Mouse (Mus musculus) hematopoietic stem cell, adult 5-6 weeks (primary cell): ENCODE measurements around the gene Abca14. TPM values are rescaled to one million over a fixed set of nuclear protein-coding genes. Genes with fewer than 3 reads are reported as not detected.
"Not testable (repeated sequence)": the region's sequence is repeated elsewhere in the genome, so short reads cannot be mapped to it uniquely, and the experiment has no call there.

Source experiments
- ATAC-seq, 2 experiments: fragments of 125-278 bp in 1 of 2; replicated peaks in 1 of 2; 2 replicates each; pipeline ENCODE4 v1.8.0; 2016 to 2017; ENCODE audit warnings: inconsistent platforms in 2 of 2, mild to moderate bottlenecking in 2 of 2, moderate number of reproducible peaks in 2 of 2, low read depth in 1 of 2, moderate TSS enrichment in 1 of 2; ENCODE audit not compliant: low FRiP score in 2 of 2, poor library complexity in 2 of 2, severe bottlenecking in 2 of 2, insufficient read depth in 1 of 2, low TSS enrichment in 1 of 2
- total RNA-seq: library from RNA; stranded (forward); fragments of 172-1452, 232-1000 nt; gene quantifications from 2 replicates; pipeline ENCODE4 v1.2.3, GENCODE M21; 2017

Gene Abca14
- total RNA-seq, 1 experiment from 2014 or later = not detected

DNA sequence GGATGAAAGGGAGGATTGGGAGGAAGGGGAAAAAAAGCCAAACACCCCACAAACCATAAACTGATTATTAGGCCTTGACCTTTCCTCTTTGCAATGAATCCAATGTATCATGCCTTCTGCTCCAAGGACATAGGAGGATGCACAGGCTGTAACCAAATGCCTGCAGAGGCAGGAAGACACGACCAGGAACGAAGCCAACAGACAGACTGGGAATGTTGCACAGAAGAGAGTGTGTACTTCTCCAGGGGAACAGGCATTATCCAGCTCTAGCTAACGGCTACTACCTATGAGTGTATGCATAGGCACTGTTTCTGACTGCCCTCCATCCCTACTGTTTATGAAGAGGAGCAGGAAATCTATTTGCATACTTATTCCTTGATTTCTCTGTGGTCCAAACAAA is 11.6 kb upstream of the Abca14 start:
- ATAC-seq = no peak

DNA sequence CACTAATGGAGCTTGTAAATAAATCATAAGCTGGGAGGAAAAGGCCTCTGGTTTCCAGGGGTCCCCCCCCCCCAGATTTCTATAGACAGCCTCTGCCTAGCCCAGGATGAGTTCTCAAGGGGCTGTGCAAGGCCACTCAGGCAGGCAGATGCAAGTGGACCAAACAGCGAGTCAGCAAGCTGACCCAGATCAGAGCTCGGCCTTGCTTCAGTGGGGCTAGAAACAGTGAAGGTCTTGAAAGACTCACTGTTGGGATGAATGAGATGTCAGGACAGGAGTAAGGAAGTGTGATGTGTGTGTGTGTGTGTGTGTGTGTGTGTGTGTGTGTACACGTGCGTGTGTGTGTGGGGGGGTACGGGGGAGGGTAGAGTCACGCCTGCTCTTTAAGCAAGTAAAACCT is 10.9 kb upstream of the Abca14 start:
- ATAC-seq = no peak

DNA sequence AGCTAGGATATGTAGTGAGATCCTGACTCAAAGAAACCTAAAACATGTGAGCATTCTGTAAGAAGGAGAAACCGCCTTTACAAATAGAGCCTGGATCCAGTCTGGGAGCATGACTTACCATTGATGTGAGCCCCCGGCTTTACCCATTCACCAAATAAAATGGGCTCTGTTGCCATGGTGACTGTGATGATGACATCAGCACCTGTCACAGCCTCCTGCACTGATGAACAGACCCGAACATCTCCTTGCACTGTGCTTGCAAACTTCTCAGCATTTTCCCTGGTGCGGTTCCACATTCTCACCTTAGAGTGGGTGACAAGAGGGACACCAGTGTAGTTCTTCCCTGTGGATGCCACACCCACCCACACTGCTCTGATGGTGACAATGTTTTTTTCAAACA is 8.6 kb upstream of the Abca14 start:
- ATAC-seq = no peak

DNA sequence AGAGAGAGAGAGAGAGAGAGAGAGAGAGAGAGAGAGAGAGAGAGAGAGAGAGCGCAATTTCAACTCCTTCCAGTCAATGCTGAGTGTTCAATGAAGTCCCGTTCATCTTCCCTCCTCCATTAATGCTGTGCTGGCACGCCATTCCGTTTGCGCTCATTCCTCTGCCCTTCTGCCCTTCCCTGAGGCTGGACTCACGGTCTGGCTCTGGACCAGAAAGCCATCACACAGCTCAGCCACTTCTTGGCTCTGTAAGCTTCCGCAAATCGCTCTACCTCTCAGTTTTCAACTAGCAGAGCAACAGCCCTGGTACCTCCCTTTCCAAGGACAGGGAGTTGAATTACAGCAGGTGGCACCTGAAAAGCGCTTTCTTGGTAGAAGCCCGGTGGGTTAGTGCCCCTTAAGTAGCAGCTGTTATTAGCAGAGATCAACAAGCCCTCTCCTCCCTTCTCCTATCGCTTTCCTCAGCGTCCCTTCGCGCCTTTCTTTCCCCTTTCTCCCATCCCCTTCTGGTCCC is 2.5 kb upstream of the Abca14 start:
- no peak for ATAC-seq

DNA sequence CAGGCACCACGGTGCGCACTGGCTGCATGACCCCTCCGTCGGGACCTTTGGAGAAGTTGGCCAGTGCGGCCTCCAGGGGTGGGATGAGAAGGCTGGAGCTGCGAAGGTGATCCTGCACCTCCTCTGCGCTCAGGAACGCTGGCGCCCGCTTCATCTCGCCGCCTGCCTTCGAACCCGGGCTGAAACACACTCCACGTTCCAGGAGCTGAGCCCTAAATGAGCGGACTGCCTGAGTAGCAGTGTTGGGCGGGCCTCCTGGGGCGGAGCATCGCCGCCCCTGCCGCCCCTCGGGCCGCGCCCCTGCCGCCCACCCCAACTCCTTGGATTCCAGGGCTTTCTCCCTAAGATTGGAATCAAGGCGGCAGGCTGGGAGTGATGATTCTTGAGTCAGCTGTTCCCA is 2.0 kb upstream of the Abca14 start, which contains the start of gene Crym:
Crym (minus strand) TSS at position 341 of the 400 bp plus-strand sequence.
- ATAC-seq = no peak

DNA sequence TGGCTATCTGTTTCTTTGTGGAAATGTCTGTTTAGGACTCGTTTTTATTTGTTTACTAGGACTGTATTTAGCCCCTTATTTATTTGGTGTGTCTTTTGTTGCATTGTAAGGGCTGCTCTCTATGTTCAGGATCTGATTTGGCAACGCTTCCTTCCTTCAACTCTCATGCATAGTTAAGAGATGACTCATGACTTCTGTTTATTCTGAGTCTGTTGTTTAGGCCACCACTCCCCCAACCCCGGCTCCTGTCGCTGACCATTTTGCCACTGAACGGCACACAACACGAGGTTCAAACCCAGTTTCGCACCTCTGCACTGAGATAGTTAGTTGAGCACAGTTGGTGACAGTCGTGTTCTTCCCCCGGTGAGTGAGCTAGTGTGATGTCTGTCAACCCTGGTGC is 2.2 kb downstream of the Abca14 start:
- ATAC-seq = no peak

DNA sequence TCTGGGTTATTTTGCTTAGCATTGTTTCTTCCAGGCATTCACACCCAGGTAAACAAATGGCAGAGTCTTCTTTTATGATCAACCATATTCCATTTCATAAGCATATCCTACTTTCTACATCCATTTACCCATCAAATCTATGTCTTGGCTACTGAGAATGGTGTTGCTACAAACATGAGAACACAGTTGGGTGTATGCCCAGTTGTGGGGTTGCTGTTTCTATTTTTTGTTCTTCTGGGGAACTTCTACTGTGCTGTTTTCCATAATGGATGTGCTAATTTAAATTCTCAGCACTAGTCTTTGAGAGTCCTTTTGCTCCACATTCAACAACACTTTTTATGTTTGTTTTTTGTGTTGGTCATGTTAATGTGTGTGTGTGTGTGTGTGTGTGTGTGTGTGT is 24.8 kb downstream of the Abca14 start:
- no peak for ATAC-seq

DNA sequence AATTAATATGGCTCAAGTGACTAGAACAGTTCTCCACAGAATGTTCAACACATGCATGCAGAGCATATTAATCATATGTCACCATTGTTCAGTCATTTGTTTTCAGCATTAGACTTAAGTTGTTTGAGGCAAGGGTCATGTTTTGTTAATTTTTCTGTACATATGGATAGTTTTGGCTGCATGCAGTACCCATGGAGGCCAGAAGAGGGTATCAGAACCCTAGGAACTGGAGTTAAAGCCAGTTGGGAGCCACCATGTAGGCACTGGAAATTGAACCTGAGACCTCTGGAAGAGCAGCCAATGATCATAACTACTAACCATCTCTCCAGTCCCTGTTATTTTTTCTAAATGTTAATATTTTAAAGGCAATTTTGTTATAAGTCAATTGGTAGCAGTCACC is 37.3 kb downstream of the Abca14 start:
- ATAC-seq = no peak

DNA sequence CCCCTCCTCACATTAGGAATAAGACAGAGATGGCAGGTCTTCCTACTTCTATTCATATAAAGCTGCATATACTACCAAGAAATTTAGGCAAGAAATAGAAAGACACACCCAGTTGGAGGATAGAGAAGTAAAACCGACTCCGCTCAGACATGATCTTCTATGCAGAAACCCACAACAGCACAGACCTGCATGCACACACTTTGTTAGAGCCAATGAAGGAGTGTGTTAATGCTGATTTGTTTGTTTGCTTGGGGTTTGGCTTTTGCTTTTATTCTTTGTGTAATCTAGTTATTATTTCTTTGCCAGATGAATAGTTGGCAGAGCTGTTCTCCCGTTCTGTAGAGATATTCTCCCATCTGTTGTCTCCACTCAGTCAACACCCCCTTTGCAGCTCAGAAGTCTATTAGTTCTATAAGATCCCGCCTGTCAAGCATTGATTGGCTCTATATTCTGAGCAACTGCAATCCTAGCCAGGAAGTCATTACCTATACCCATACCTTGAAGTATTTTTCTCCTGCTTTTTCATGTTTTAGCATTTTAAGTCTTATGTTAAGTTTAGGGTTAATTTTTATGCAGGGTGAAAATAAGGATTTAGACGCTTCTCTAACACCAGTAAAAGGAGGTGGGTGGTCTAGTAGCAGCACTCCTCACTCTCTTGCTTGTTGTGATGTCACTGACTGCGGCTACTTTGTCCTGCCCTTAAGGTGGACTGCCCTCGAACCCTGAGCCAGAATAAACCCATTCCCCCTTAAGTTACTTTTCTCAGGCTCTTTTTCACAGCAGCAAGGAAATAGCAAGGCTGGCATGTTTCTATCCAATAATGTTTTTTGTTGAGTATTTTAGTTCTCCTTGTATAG is 67.6 kb downstream of the Abca14 start:
- ATAC-seq = no peak

DNA sequence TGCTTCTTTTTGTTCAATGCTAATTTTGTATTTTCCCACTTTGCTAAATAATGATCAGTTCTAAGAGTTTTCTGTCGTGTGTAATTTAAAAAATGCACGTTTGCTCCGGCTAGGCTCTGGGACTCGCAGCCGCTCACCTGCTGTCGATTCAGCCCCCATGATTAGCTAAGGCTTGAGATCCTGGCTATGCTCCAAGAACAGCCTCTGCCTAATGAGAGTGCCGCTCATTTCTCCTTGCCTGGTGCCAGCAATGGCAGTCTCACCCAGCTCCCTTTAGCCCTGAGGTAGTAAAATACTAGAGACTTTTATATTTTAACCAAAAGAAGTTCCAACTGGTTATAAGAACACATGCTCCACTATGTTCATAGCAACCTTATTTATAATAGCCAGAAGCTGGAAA is 68.3 kb downstream of the Abca14 start:
- no peak for ATAC-seq

DNA sequence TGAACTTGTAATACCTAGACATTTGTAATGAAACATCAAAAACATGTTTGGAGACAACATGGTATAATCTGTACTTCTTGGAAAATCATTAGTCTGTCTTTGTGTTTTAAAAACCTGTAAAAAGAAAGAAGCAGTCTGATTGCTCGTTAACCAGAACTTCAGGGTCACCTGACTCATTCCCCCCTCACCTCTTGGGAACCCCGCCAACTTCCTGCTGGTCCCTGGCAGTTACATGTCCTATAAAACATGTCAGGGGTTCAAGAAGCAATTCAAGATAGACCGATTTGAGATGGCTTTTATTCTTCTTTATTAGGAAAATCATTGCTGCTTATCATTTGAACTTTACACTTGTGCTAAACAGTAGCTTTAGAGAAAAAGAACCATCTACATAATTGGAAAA is 81.5 kb downstream of the Abca14 start:
- no peak for ATAC-seq

DNA sequence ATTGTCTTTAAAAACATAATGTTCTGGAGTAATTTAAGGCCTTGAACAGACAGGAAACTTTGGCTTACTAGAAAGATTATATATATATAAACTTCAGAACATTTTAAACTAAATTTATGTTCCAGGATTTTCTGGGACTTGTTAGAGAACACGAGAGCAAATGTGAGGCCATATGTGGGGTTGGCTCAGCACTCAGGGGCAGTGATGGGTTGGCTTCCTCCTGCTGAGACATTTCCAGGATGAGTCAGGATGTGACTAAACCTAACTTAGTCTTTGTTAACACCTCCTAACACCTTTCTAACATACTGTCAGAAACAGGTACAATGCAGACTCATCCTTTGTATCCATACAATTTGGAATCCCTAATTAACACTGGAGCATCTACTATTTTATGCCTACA is 112.3 kb downstream of the Abca14 start:
- ATAC-seq = no peak

DNA sequence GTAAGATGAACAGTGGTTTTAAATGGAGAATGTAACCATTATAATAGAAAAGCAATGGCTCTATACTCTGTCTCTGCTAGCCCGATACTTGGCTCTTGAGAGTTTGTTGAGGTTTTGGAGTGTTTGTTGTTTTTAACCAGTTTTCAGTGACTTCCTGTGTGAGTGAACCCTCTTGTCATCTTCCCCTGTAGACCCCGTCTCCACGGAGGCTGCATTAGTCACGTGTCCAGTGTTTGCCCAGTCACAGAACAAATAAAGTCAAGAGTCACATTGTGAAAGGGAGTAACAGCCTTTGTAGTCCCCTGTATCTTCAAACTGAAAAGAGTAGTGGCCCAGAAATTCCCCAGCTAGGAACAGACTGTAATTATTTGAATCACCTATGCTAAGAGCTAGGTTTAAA is 119.2 kb downstream of the Abca14 start:
- ATAC-seq = no peak

DNA sequence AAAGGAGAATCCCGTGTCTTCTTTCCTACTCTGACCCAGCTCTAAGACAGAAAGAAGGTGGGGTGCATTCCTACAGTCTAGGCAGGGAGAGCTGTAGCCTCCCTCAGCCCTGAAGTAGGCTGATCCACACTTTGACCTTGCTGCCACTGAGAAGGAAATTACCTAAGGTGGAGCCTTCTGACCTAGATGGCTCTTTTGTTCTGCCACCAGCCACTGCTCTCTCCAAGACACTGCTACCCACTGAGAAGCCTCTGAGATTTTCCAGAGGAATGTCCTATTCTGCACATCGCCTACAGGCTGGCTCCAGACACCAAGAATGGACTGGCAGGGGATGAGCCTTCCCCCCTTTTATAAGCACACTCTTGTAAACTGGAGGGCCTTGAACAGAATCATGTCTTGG is 122.2 kb downstream of the Abca14 start:
- not testable (repeated sequence) for ATAC-seq

DNA sequence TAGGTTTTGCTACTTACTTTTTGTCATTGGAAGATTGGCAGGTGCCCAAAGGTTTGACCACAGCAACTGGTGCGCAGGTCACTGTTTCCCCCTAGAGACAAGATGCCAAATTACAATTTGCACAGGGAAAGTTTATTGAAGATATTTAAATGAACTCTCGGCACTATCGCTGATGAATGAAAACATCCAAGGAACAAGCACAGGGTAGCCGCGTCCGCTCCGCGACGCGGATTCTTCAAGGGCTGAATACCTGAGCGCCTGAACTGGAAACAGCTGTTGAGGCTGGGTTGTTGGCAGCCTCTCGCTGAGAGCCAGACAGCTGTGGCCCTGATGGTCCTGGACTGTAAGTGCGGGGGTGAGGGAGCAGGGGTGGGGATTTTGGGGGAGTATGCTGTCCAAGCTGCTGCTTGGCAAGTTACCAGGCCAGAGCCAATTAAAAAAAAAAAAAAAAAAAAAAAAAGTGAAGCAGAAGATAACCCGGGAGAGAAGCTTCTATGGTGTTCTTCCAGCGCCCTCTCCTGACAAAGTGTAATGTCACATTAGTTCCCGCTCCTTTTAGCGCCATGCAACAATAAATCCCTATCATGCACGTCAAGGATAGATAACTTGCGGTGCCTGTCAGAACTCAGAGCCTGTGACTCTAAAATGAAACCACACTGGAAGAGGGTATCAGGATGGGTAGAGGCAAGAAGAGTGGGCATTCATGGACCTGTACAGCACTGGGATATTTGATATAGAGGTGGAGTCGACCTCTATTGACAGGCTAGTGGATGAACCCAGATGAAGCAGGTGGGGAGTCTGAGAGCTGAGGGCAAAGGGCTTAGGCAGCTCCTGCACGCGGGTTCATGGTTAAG is 123.7 kb downstream of the Abca14 start:
- ATAC-seq = no peak

DNA sequence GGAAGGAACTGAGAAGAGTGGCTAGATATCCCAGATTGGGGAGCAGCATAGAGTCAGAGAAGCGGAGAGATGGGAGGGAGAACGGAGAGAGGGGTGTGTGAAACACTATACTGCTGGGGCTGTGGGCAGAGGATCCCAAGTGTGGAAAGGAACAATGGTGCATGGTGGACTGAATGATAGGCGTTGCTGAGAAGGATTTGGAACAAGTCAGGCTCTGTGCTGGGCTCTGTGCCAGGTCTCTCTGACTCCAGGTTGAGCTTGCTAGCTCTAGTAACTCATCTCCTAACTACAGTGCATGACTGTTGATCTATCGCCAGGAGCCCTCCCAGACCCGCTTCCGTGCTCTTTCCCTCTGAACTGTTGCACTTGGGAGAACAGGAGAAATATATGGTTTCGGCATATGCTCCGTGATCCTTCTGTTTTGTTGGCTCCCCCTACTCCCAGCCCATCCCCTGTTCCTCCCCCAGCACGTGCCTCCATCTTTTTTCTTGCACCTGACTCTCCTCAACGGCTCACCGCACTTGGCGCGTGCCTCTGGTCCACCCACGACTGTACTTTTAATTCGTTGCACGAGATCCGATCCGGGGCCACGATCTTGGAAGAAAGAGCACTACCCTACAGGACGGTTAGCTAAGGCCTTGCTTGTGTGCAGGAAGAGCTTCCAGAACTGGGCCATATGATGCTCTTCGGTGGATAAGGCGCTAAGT is 124.5 kb downstream of the Abca14 start, which contains the start of gene Abca15:
Abca15 (plus strand) TSS at position 584 of the 707 bp plus-strand sequence.
- ATAC-seq = no peak

DNA sequence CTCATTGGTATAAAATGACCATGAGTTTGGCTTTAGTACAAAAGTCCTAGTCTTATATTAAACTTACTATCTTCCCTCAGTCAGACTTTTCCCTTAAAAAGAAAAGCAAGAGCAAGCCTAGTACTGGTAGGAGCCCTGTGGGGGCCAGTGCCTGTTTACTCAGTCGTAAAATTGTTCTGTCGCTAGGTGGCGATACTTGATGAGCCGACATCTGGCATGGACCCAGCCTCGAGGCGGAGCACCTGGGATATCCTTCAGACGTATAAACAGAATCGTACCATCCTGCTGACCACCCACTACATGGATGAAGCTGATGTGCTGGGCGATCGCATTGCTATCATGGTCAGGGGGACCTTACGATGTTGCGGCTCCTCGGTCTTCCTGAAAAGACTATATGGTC is 157.4 kb downstream of the Abca14 start:
- ATAC-seq = no peak
